Mouse (Mus musculus) lung, postnatal 0 days (tissue): ENCODE results near the gene Slc7a6. TPM values are rescaled to one million over a fixed set of nuclear protein-coding genes. Genes with fewer than 3 reads are reported as not detected.

Experiments
- ATAC-seq: fragments of 200-750 bp; cut with Nextera tagmentation; 2 replicates; pipeline ENCODE4 v1.8.0; 2017; ENCODE audit warnings: moderate library complexity
- DNase-seq: peaks from one replicate; pipeline ENCODE4 v3.0.0-alpha.2; 2016; ENCODE audit warnings: low spot score
- H3K27ac ChIP-seq: fragments of 300-500 bp; sonication (generic); 2 replicates; pipeline ENCODE4 v1.5.1; 2014; ENCODE audit warnings: antibody characterized with exemption, mild to moderate bottlenecking, low read length, mixed read lengths
- H3K27me3 ChIP-seq: fragments of 300-500 bp; sonication (generic); replicated peaks from 2 replicates; pipeline ENCODE4 v1.6.1; 2014; ENCODE audit warnings: low read length, mixed read lengths; ENCODE audit not compliant: insufficient read depth
- H3K36me3 ChIP-seq: fragments of 300-500 bp; sonication (generic); 2 replicates; pipeline ENCODE4 v1.6.1; 2014; ENCODE audit warnings: low read length, mixed read lengths; ENCODE audit not compliant: insufficient read depth
- H3K4me1 ChIP-seq: fragments of 300-500 bp; sonication (generic); 2 replicates; pipeline ENCODE4 v1.6.1; 2014; ENCODE audit warnings: antibody characterized with exemption, low read depth, low read length, mixed read lengths; ENCODE audit not compliant: insufficient read depth
- H3K4me2 ChIP-seq: fragments of 300-500 bp; sonication (generic); replicated peaks from 2 replicates; pipeline ENCODE4 v1.6.1; 2014; ENCODE audit warnings: low read depth, mild to moderate bottlenecking, low read length, moderate library complexity, mixed read lengths
- H3K4me3 ChIP-seq: fragments of 300-500 bp; sonication (generic); 2 replicates; pipeline ENCODE4 v1.5.1; 2014; ENCODE audit warnings: low read depth, low read length
- H3K9ac ChIP-seq: fragments of 300-500 bp; sonication (generic); replicated peaks from 2 replicates; pipeline ENCODE4 v1.6.1; 2014; ENCODE audit warnings: low read depth, mild to moderate bottlenecking
- H3K9me3 ChIP-seq: fragments of 300-500 bp; sonication (generic); 2 replicates; pipeline ENCODE4 v1.6.1; 2016; ENCODE audit warnings: low read length, mixed read lengths
- CTCF ChIP-seq: IDR thresholded peaks from 2 replicates; pipeline ENCODE4 v1.5.1; 2016; ENCODE audit warnings: antibody characterized with exemption, mild to moderate bottlenecking
- EP300 ChIP-seq: IDR thresholded peaks from 2 replicates; pipeline ENCODE4 v1.6.1; 2016; ENCODE audit warnings: antibody characterized with exemption, mild to moderate bottlenecking, control low read depth
- WGBS: fragments of 180-500 bp; shearing (Covaris S2); extraction: QIAGEN DNeasy Blood & Tissue Kit; methylation state at CpG from one replicate; pipeline ENCODE4 v1.1.7; 2014; 5-methylcytosine and 5-hydroxymethylcytosine counted together
- polyA plus RNA-seq: library from polyadenylated mRNA; unstranded; fragments of >200 nt; fragmentation: Nextera tagmentation; extraction: Ambion mirVana; gene quantifications from 2 replicates; pipeline ENCODE4 v1.2.1, GENCODE M21; 2015

Slc7a6 gene
- polyA plus RNA-seq, 1 experiment from 2014 or later: 38.9 TPM

DNA sequence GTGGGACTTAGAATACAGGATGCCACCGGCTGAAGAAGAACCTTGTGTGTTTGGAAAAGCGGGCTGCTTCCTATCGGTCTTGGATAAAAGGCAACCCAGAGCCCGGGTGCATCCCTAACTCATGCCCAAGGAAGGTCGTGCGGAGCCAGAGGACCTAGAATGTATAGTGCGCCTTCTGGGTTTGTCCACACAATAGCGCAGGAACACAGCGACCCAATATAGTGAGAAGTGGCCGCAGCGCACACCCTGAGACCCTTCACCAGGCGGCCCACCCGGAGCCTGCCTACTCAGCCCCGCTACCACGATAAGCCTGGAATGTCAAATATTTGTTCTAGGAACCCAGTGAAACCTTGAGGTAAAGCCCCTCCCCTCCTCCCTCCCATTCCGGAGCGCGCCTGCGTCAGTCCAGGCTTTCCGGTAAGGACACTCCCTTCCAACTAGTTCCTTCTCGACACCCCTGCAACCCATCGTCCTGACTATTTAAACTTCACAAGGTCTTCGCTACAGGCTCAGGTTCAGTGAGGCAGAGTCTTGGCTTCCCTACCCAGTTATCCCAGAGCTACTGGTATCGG is 30.7 kb upstream of the Slc7a6 start:
- Histone ChIP-seq H3K9me3 (no peaks in the 10 kb centered on the region), H3K36me3 (no peaks in the 10 kb centered on the region), H3K27me3 (peaks cover 8% of the 10 kb centered on the region), H3K4me3 (peak overlapping the region; percentile 67), H3K27ac (peak overlapping the region; percentile 95), H3K4me1 (peaks cover 3% of the 10 kb centered on the region; the same call in 1 of the 2 replicates), H3K4me2 (peak overlapping the region; percentile 73), H3K9ac (peak overlapping the region; percentile 62)
- ATAC-seq (peak; percentile 37), DNase-seq (peak; percentile 96)
- TF ChIP-seq CTCF (no peak), EP300 (peak; percentile 95)
- under 1% methylated on average over 24 of the region's 24 CpGs for WGBS

DNA sequence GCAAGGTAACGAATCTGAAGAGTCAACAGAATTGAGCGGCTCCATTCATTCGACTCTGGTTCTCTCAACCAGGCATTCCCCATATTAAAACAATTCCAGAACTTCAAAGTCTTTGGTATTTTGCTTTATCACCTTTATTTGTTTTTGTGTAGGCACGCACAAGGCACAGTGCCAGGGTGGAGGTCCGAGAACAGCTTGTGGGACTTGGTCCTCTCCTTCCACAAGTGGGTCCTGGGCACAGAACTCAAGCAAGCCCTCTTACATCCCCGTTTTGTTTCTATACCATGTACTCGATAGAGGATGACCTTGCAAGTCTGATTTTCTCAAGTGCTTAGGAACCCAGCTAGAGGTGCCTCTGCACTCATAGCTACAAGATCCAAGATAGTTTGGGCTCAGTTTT is 30.0 kb upstream of the Slc7a6 start:
- peak overlapping the region; percentile 73 for H3K4me2 ChIP-seq
- peak overlapping the region; percentile 81 for H3K27ac ChIP-seq
- TF ChIP-seq CTCF (no peak), EP300 (no peak)
- peaks cover 3% of the 10 kb centered on the region; the same call in 1 of the 2 replicates for H3K4me1 ChIP-seq
- H3K4me3 ChIP-seq: peak overlapping the region; percentile 67
- H3K9ac ChIP-seq: peak overlapping the region; percentile 10; the same call in 1 of the 2 replicates
- H3K27me3 ChIP-seq: peaks cover 8% of the 10 kb centered on the region
- no peak for ATAC-seq
- DNase-seq: peak; percentile 57
- WGBS: 13% methylated on average over 7 of the region's 7 CpGs
- no peaks in the 10 kb centered on the region for H3K36me3 ChIP-seq
- H3K9me3 ChIP-seq: no peaks in the 10 kb centered on the region

DNA sequence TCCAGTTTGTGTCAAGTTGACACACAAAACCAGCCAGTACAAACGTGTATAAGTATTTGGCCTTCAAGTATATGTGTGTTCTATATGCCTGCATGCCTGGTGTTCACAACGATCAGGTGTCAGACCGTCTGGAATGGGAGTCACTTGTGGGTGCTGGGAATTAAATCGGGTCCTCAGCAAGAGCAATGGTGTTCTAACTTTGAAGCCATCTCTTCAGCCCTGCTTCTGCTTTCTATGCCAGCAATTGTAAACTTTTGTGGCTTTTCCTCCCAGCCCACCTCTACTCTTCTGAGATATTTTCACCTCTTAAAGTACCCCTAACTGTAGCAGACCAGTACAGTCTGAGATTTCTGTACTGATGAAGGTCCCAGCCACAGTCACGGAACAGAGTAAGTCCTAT is 28.5 kb upstream of the Slc7a6 start:
- H3K9me3 ChIP-seq: no peaks in the 10 kb centered on the region
- no peak overlapping the region for H3K4me3 ChIP-seq
- H3K36me3 ChIP-seq: no peaks in the 10 kb centered on the region
- DNase-seq: no peak
- ATAC-seq: no peak
- H3K4me1 ChIP-seq: peaks cover 3% of the 10 kb centered on the region; the same call in 1 of the 2 replicates
- WGBS: 55% methylated on average over 5 of the region's 5 CpGs
- TF ChIP-seq CTCF: no peak
- no peak for TF ChIP-seq EP300
- H3K27me3 ChIP-seq: peaks cover 8% of the 10 kb centered on the region
- no peak overlapping the region for H3K9ac ChIP-seq
- H3K4me2 ChIP-seq: no peak overlapping the region
- H3K27ac ChIP-seq: peak overlapping the region; percentile 16; the same call in 1 of the 2 replicates

GRCm38 (mm10) chr8:106140769-106141168 is 27.9 kb upstream of the Slc7a6 start:
- Histone ChIP-seq H3K27ac (no peak overlapping the region), H3K4me3 (no peak overlapping the region), H3K4me2 (no peak overlapping the region), H3K27me3 (peaks cover 5% of the 10 kb centered on the region; the same call in 1 of the 2 replicates), H3K4me1 (peaks cover 3% of the 10 kb centered on the region; the same call in 1 of the 2 replicates), H3K9me3 (no peaks in the 10 kb centered on the region), H3K9ac (no peak overlapping the region), H3K36me3 (no peaks in the 10 kb centered on the region)
- no peak for TF ChIP-seq EP300
- peak; percentile 98 for TF ChIP-seq CTCF
- WGBS: 9% methylated on average over 13 of the region's 13 CpGs
- ATAC-seq: no peak
- peak; percentile 94 for DNase-seq

DNA sequence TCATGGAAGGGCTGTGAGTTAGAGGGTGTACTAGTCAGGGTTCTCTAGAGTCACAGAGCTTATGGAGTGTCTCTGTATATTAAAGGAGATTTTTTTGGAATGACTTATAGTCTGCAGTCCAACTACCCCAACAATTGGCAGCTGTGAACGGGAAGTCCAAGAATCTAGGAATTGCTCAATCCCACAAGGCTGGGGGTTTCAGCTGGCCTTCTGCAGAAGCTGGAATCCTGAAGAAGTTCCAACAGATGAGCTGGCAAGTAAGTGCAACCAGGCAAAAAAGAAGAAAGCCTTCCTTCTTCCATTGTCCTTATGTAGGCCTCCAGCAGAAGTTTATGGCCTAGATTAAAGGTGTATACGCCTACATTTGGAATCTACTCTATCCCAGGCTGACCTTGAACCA is 23.3 kb upstream of the Slc7a6 start:
- 73% methylated on average over 2 of the region's 2 CpGs for WGBS
- DNase-seq: peak; percentile 85
- Histone ChIP-seq H3K27ac (peak overlapping the region; percentile 26; the same call in 1 of the 2 replicates), H3K9me3 (no peaks in the 10 kb centered on the region), H3K36me3 (no peaks in the 10 kb centered on the region), H3K9ac (no peak overlapping the region), H3K4me2 (no peak overlapping the region), H3K27me3 (no peaks in the 10 kb centered on the region), H3K4me1 (no peaks in the 10 kb centered on the region), H3K4me3 (no peak overlapping the region)
- TF ChIP-seq EP300 (no peak), CTCF (no peak)
- ATAC-seq: peak; percentile 30

- no peak for ATAC-seq
- H3K27ac ChIP-seq: peak overlapping the region; percentile 26; the same call in 1 of the 2 replicates
- no peaks in the 10 kb centered on the region for H3K9me3 ChIP-seq
- H3K9ac ChIP-seq: no peak overlapping the region
- no peak overlapping the region for H3K4me3 ChIP-seq
- peaks cover 4% of the 10 kb centered on the region; the same call in 1 of the 2 replicates for H3K4me1 ChIP-seq
- 83% methylated on average over 4 of the region's 4 CpGs for WGBS
- H3K4me2 ChIP-seq: no peak overlapping the region
- TF ChIP-seq CTCF: no peak
- no peaks in the 10 kb centered on the region for H3K27me3 ChIP-seq
- H3K36me3 ChIP-seq: no peaks in the 10 kb centered on the region
- no peak for DNase-seq
Measured at GRCm38 (mm10) chr8:106146014-106146413, 22.6 kb upstream of the Slc7a6 start.
